ENCODE assay signal across 23 mouse cellular contexts in the genomic region with DNA sequence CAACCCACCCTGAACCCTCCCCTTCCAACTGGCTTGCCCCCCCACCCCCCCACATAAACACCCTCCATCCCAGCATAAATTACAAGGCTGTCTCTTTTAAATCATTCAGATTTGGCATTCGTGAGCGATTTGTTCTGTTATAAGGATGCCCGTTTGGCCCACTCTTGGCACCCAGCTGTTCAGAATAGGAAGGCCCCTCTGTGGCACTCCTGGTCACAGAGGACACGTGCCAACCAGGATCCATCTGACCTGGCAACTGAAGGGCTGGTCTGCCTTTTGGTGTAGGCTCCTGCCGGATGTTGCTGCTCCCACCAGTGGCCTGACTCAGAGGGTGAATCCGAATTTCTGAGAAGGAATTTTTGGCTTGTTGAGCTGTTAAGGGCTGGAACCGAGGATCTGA. TPM values are rescaled to one million over a fixed set of nuclear protein-coding genes. Genes with fewer than 3 reads are reported as not detected.
DNase-seq lines count a peak whose midpoint lies in the region.
"Had no signal": no experiment of that assay in that cellular context is flagged by ENCODE, and none has a peak within 500 bp of the region (broad histone marks: within the 10 kb centered on the region; RNA-seq: fewer than 3 reads in every experiment).

No protein-coding gene starts in this region.

- H3K27ac ChIP-seq in embryonic facial prominence, embryonic 10.5 days (replicated peaks): no peak overlapping the region
- H3K27ac ChIP-seq: embryonic facial prominence, embryonic 12.5 days; forebrain, embryonic 15.5 days; hindbrain, embryonic 15.5 days had no signal

- H3K4me3 ChIP-seq in embryonic facial prominence, embryonic 10.5 days: no peak overlapping the region
- H3K4me3 ChIP-seq: embryonic facial prominence, embryonic 12.5 days; forebrain, embryonic 15.5 days; heart, embryonic 12.5 days; hindbrain, embryonic 15.5 days had no signal

- intact Hi-C loops in left cerebral cortex, postnatal 4 days (cut with DNase I): no loop called here
- intact Hi-C loops in heart, postnatal 25 days (cut with DNase I): no loop called here

- peaks cover 95% of the 10 kb centered on the region for H3K27me3 ChIP-seq in embryonic facial prominence, embryonic 10.5 days (replicated peaks; ENCODE audit: low read depth, poor library complexity, severe bottlenecking)
- H3K27me3 ChIP-seq: CH12.LX; heart, embryonic 12.5 days had no signal

- peak; percentile 24 for DNase-seq in left cerebral cortex, postnatal 4 days
- no peak for DNase-seq in left cerebral cortex, adult 18-20 months (ENCODE audit: low spot score in 2 of 2)
- DNase-seq in cerebellum, adult 9-10 months: peak; percentile 20
- peak; percentile 18 to 43 for DNase-seq in cerebellum, postnatal 25 days
- no peak for DNase-seq in embryonic facial prominence, embryonic 10.5 days (ENCODE audit: low spot score)
- DNase-seq in heart, postnatal 25 days (ENCODE audit: low spot score): no peak
- DNase-seq: adrenal gland, postnatal 25 days; embryo, embryonic 11 days; gastrocnemius, postnatal 10 days; heart, postnatal 36 days; kidney, adult 2 months had no signal

- H3K9me3 ChIP-seq in embryonic facial prominence, embryonic 10.5 days: no peaks in the 10 kb centered on the region
- H3K9me3 ChIP-seq: embryonic facial prominence, embryonic 12.5 days; forebrain, embryonic 15.5 days; heart, embryonic 12.5 days; hindbrain, embryonic 15.5 days had no signal

- no peaks in the 10 kb centered on the region for H3K4me1 ChIP-seq in embryonic facial prominence, embryonic 10.5 days
- H3K4me1 ChIP-seq: embryonic facial prominence, embryonic 12.5 days; heart, embryonic 12.5 days; hindbrain, embryonic 15.5 days had no signal

- no peaks in the 10 kb centered on the region for H3K36me3 ChIP-seq in embryonic facial prominence, embryonic 10.5 days (replicated peaks)
- H3K36me3 ChIP-seq: embryonic facial prominence, embryonic 12.5 days; forebrain, embryonic 15.5 days; heart, embryonic 12.5 days; hindbrain, embryonic 15.5 days had no signal

- WGBS in embryonic facial prominence, embryonic 10.5 days: 84% methylated on average over 7 of the region's 7 CpGs

RNA-seq across cellular contexts. Expression of a gene that starts 40.4 kb away (rescaled TPM):
- under 1 TPM in 1 of 2 experiments, not detected in 1; 0.08 TPM for total RNA-seq in left cerebral cortex, postnatal 4 days (2021)
- total RNA-seq in left cerebral cortex, adult 18-20 months (2021): under 1 TPM in 1 of 2 experiments, not detected in 1; 0.07 TPM
- polyA plus RNA-seq in embryonic facial prominence, embryonic 10.5 days (2016; fragmentation: Nextera tagmentation; extraction: Ambion mirVana): not detected in 2 replicates
- total RNA-seq in heart, postnatal 25 days (2021): under 1 TPM; 0.17 to 0.26 TPM
- total RNA-seq: adrenal gland, adult 18-20 months; CH12.LX; common myeloid progenitor, adult 5-6 weeks had no signal
- polyA plus RNA-seq: activated CD4-positive, CD25-positive, alpha-beta regulatory T cell, adult 4 months; embryonic facial prominence, embryonic 12.5 days; gonadal fat pad, adult 2 months; heart, embryonic 12.5 days; heart, embryonic 16.5 days; intestine, embryonic 16.5 days; kidney, adult 2 months; Patski had no signal

Comparison
In these comparisons a context has a peak if more than half of its experiments do, and no peak if none do; other contexts are left out.
1. DNase-seq: peak in left cerebral cortex, postnatal 4 days (single experiment), cerebellum, adult 9-10 months (single experiment) and cerebellum, postnatal 25 days (2 of 2); none in left cerebral cortex, adult 18-20 months (0 of 2), embryonic facial prominence, embryonic 10.5 days (single experiment) and heart, postnatal 25 days (single experiment).